Mouse (Mus musculus): ENCODE data around the gene Snrnp35. TPM values are rescaled to one million over a fixed set of nuclear protein-coding genes. Genes with fewer than 3 reads are reported as not detected.

The Snrnp35 gene
- polyA plus RNA-seq, 1 experiment: 1.7 TPM

- no peak for DNase-seq (ENCODE audit: low read depth in 1 of 2, low spot score in 2 of 2)
- no peak for TF ChIP-seq CTCF (IDR thresholded peaks at IDR 0.05; ENCODE audit: extremely low read depth, insufficient read depth, insufficient read length, insufficient replicate concordance)
- no peak for TF ChIP-seq POLR2A (IDR thresholded peaks at IDR 0.05; ENCODE audit: low read depth, low read length)
- Histone ChIP-seq H3K4me1 (ENCODE audit: control insufficient read depth, insufficient read depth, insufficient read length) (peaks cover 9% of the 10 kb centered on the region; the same call in 1 of the 2 replicates), H3K4me3 (ENCODE audit: extremely low read depth, insufficient read depth, insufficient read length) (no peak overlapping the region), H3K27ac (ENCODE audit: insufficient read depth, low read length) (peak overlapping the region; percentile 88), H3K36me3 (ENCODE audit: control insufficient read depth, insufficient read depth, low read length) (no peaks in the 10 kb centered on the region), H3K27me3 (ENCODE audit: control insufficient read depth, insufficient read depth, low read length) (no peaks in the 10 kb centered on the region)
- 66% methylated on average over 1 of the region's 1 CpGs for WGBS
Measured at GRCm38 (mm10) chr5:124478873-124479204, 4.1 kb upstream of the Snrnp35 start.

- Histone ChIP-seq H3K27me3 (ENCODE audit: control insufficient read depth, insufficient read depth, low read length) (no peaks in the 10 kb centered on the region), H3K4me3 (ENCODE audit: extremely low read depth, insufficient read depth, insufficient read length) (no peak overlapping the region), H3K36me3 (ENCODE audit: control insufficient read depth, insufficient read depth, low read length) (no peaks in the 10 kb centered on the region), H3K4me1 (ENCODE audit: control insufficient read depth, insufficient read depth, insufficient read length) (peaks cover 9% of the 10 kb centered on the region; the same call in 1 of the 2 replicates), H3K27ac (ENCODE audit: insufficient read depth, low read length) (peak overlapping the region; percentile 56)
- TF ChIP-seq CTCF (IDR thresholded peaks at IDR 0.05; ENCODE audit: extremely low read depth, insufficient read depth, insufficient read length, insufficient replicate concordance) (no peak), POLR2A (IDR thresholded peaks at IDR 0.05; ENCODE audit: low read depth, low read length) (no peak)
- WGBS: 23% methylated on average over 4 of the region's 4 CpGs
- DNase-seq (ENCODE audit: low read depth in 1 of 2, low spot score in 2 of 2): peak; percentile 17 to 72
Measured at GRCm38 (mm10) chr5:124480119-124480518, 2.8 kb upstream of the Snrnp35 start.

- H3K36me3 ChIP-seq (ENCODE audit: control insufficient read depth, insufficient read depth, low read length): no peaks in the 10 kb centered on the region
- TF ChIP-seq CTCF (IDR thresholded peaks at IDR 0.05; ENCODE audit: extremely low read depth, insufficient read depth, insufficient read length, insufficient replicate concordance) (no peak), POLR2A (IDR thresholded peaks at IDR 0.05; ENCODE audit: low read depth, low read length) (no peak)
- 84% methylated on average over 4 of the region's 4 CpGs for WGBS
- H3K27ac ChIP-seq (ENCODE audit: insufficient read depth, low read length): no peak overlapping the region
- H3K4me3 ChIP-seq (ENCODE audit: extremely low read depth, insufficient read depth, insufficient read length): no peak overlapping the region
- H3K27me3 ChIP-seq (ENCODE audit: control insufficient read depth, insufficient read depth, low read length): no peaks in the 10 kb centered on the region
- peaks cover 9% of the 10 kb centered on the region; the same call in 1 of the 2 replicates for H3K4me1 ChIP-seq (ENCODE audit: control insufficient read depth, insufficient read depth, insufficient read length)
- no peak for DNase-seq (ENCODE audit: low read depth in 1 of 2, low spot score in 2 of 2)
Measured at GRCm38 (mm10) chr5:124481714-124482113, 1.2 kb upstream of the Snrnp35 start.

GRCm38 (mm10) chr5:124482436-124482965 lies 433 bp upstream of the Snrnp35 start:
- no peaks in the 10 kb centered on the region for H3K36me3 ChIP-seq (ENCODE audit: control insufficient read depth, insufficient read depth, low read length)
- no peak for DNase-seq (ENCODE audit: low read depth in 1 of 2, low spot score in 2 of 2)
- TF ChIP-seq CTCF (IDR thresholded peaks at IDR 0.05; ENCODE audit: extremely low read depth, insufficient read depth, insufficient read length, insufficient replicate concordance): no peak
- TF ChIP-seq POLR2A (IDR thresholded peaks at IDR 0.05; ENCODE audit: low read depth, low read length): no peak
- H3K27me3 ChIP-seq (ENCODE audit: control insufficient read depth, insufficient read depth, low read length): no peaks in the 10 kb centered on the region
- H3K4me1 ChIP-seq (ENCODE audit: control insufficient read depth, insufficient read depth, insufficient read length): peaks cover 7% of the 10 kb centered on the region; the same call in 1 of the 2 replicates
- peak overlapping the region; percentile 75 for H3K4me3 ChIP-seq (ENCODE audit: extremely low read depth, insufficient read depth, insufficient read length)
- peak overlapping the region; percentile 90 for H3K27ac ChIP-seq (ENCODE audit: insufficient read depth, low read length)
- 3% methylated on average over 13 of the region's 13 CpGs for WGBS

GRCm38 (mm10) chr5:124483655-124484396 lies 892 bp downstream of the Snrnp35 start:
- Histone ChIP-seq H3K4me3 (ENCODE audit: extremely low read depth, insufficient read depth, insufficient read length) (peak overlapping the region; percentile 71), H3K27ac (ENCODE audit: insufficient read depth, low read length) (peak overlapping the region; percentile 90), H3K27me3 (ENCODE audit: control insufficient read depth, insufficient read depth, low read length) (no peaks in the 10 kb centered on the region), H3K36me3 (ENCODE audit: control insufficient read depth, insufficient read depth, low read length) (no peaks in the 10 kb centered on the region), H3K4me1 (ENCODE audit: control insufficient read depth, insufficient read depth, insufficient read length) (peaks cover 3% of the 10 kb centered on the region; the same call in 1 of the 2 replicates)
- TF ChIP-seq POLR2A (IDR thresholded peaks at IDR 0.05; ENCODE audit: low read depth, low read length) (no peak), CTCF (IDR thresholded peaks at IDR 0.05; ENCODE audit: extremely low read depth, insufficient read depth, insufficient read length, insufficient replicate concordance) (no peak)
- DNase-seq (ENCODE audit: low read depth in 1 of 2, low spot score in 2 of 2): no peak
- 5% methylated on average over 15 of the region's 15 CpGs for WGBS

GRCm38 (mm10) chr5:124485654-124486053 lies 2.7 kb downstream of the Snrnp35 start:
- H3K4me1 ChIP-seq (ENCODE audit: control insufficient read depth, insufficient read depth, insufficient read length): no peaks in the 10 kb centered on the region
- no peak for DNase-seq (ENCODE audit: low read depth in 1 of 2, low spot score in 2 of 2)
- H3K27ac ChIP-seq (ENCODE audit: insufficient read depth, low read length): no peak overlapping the region
- TF ChIP-seq POLR2A (IDR thresholded peaks at IDR 0.05; ENCODE audit: low read depth, low read length): no peak
- no peak for TF ChIP-seq CTCF (IDR thresholded peaks at IDR 0.05; ENCODE audit: extremely low read depth, insufficient read depth, insufficient read length, insufficient replicate concordance)
- no peaks in the 10 kb centered on the region for H3K36me3 ChIP-seq (ENCODE audit: control insufficient read depth, insufficient read depth, low read length)
- WGBS: 91% methylated on average over 5 of the region's 5 CpGs
- H3K27me3 ChIP-seq (ENCODE audit: control insufficient read depth, insufficient read depth, low read length): no peaks in the 10 kb centered on the region
- no peak overlapping the region for H3K4me3 ChIP-seq (ENCODE audit: extremely low read depth, insufficient read depth, insufficient read length)

- Histone ChIP-seq H3K4me3 (ENCODE audit: extremely low read depth, insufficient read depth, insufficient read length) (no peak overlapping the region), H3K36me3 (ENCODE audit: control insufficient read depth, insufficient read depth, low read length) (no peaks in the 10 kb centered on the region), H3K27ac (ENCODE audit: insufficient read depth, low read length) (no peak overlapping the region), H3K4me1 (ENCODE audit: control insufficient read depth, insufficient read depth, insufficient read length) (peaks cover 4% of the 10 kb centered on the region; the same call in 1 of the 2 replicates), H3K27me3 (ENCODE audit: control insufficient read depth, insufficient read depth, low read length) (no peaks in the 10 kb centered on the region)
- WGBS: 91% methylated on average over 3 of the region's 3 CpGs
- no peak for DNase-seq (ENCODE audit: low read depth in 1 of 2, low spot score in 2 of 2)
- TF ChIP-seq CTCF (IDR thresholded peaks at IDR 0.05; ENCODE audit: extremely low read depth, insufficient read depth, insufficient read length, insufficient replicate concordance) (no peak), POLR2A (IDR thresholded peaks at IDR 0.05; ENCODE audit: low read depth, low read length) (no peak)
Measured at GRCm38 (mm10) chr5:124488885-124489284, 6.0 kb downstream of the Snrnp35 start.
